Mouse (Mus musculus) MEL (cell line): ENCODE results near the gene 0610010K14Rik. TPM values are rescaled to one million over a fixed set of nuclear protein-coding genes. Genes with fewer than 3 reads are reported as not detected.

Experiments used
- DNase-seq: peaks from one replicate; pipeline ENCODE4 v3.0.0; 2011; ENCODE audit warnings: low read depth, low spot score
- H3K27ac ChIP-seq: 2 replicates; pipeline ENCODE4 v1.5.1; 2012; ENCODE audit warnings: low read depth, mild to moderate bottlenecking, control low read depth, low read length, moderate library complexity; ENCODE audit not compliant: control insufficient read depth
- H3K27me3 ChIP-seq, 2 experiments: fragments of 150-350 bp in 1 of 2; sonication (generic) in 1 of 2; 2 replicates each; pipeline ENCODE4 v1.6.1; 2012; ENCODE audit warnings: low read length in 2 of 2, mild to moderate bottlenecking in 2 of 2, improper control_type of control experiment in 1 of 2, moderate library complexity in 1 of 2; ENCODE audit not compliant: insufficient read depth in 2 of 2, control insufficient read depth in 1 of 2
- H3K36me3 ChIP-seq, 2 experiments: 2 replicates each; pipeline ENCODE4 v1.6.1; 2012 to 2014; ENCODE audit warnings: low read length in 2 of 2, improper control_type of control experiment in 1 of 2, inconsistent platforms in 1 of 2, mild to moderate bottlenecking in 1 of 2; ENCODE audit not compliant: insufficient read depth in 2 of 2, control insufficient read depth in 1 of 2
- H3K4me1 ChIP-seq, 2 experiments: fragments of 150-350 bp in 1 of 2; sonication (generic) in 1 of 2; 2 replicates each; pipeline ENCODE4 v1.6.1; 2012; ENCODE audit warnings: low read length in 2 of 2, improper control_type of control experiment in 1 of 2, mild to moderate bottlenecking in 1 of 2; ENCODE audit not compliant: insufficient read depth in 2 of 2, control insufficient read depth in 1 of 2
- H3K4me3 ChIP-seq, 2 experiments: fragments of 150-350 bp in 1 of 2; sonication (generic) in 1 of 2; 2 replicates each; pipeline ENCODE4 v1.5.1; 2012; ENCODE audit warnings: low read depth in 2 of 2, low read length in 2 of 2, mild to moderate bottlenecking in 2 of 2, moderate library complexity in 2 of 2, control low read depth in 1 of 2, improper control_type of control experiment in 1 of 2; ENCODE audit not compliant: control insufficient read depth in 1 of 2, insufficient read depth in 1 of 2
- H3K79me2 ChIP-seq: 2 replicates; pipeline ENCODE4 v1.6.1; 2012; ENCODE audit warnings: mild to moderate bottlenecking, low read length, moderate library complexity; ENCODE audit not compliant: control insufficient read depth, poor library complexity, insufficient read depth
- H3K9ac ChIP-seq: 2 replicates; pipeline ENCODE4 v1.6.1; 2012; ENCODE audit warnings: low read depth, mild to moderate bottlenecking, control low read depth, low read length, moderate library complexity; ENCODE audit not compliant: control insufficient read depth, poor library complexity, severe bottlenecking
- H3K9me3 ChIP-seq: fragments of 150-350 bp; sonication (generic); replicated peaks from 2 replicates; pipeline ENCODE4 v1.6.1; 2012; ENCODE audit warnings: mild to moderate bottlenecking, low read length, improper control_type of control experiment, moderate library complexity; ENCODE audit not compliant: insufficient read depth
- BHLHE40 ChIP-seq: IDR thresholded peaks from 2 replicates; pipeline ENCODE4 v1.6.1; 2012; ENCODE audit warnings: low read depth, mild to moderate bottlenecking, inconsistent platforms, low read length, improper control_type of control experiment, borderline replicate concordance
- CHD1 ChIP-seq: IDR thresholded peaks from 2 replicates; pipeline ENCODE4 v1.6.1; 2012; ENCODE audit warnings: low read depth, mild to moderate bottlenecking, inconsistent platforms, low read length, improper control_type of control experiment
- CHD2 ChIP-seq: IDR thresholded peaks from 2 replicates; pipeline ENCODE4 v1.6.1; 2011; ENCODE audit warnings: low read length, improper control_type of control experiment
- CTCF ChIP-seq, 3 experiments: IDR thresholded peaks in 2 of 3; conservative IDR thresholded peaks in 1 of 3; 2 replicates each; pipeline ENCODE4 v1.5.1; 2011 to 2012; ENCODE audit warnings: low read length in 3 of 3, low read depth in 2 of 3, mild to moderate bottlenecking in 2 of 3, improper control_type of control experiment in 1 of 3, inconsistent platforms in 1 of 3, mixed read lengths in 1 of 3, moderate library complexity in 1 of 3; ENCODE audit not compliant: control insufficient read depth in 1 of 3, insufficient read depth in 1 of 3, poor library complexity in 1 of 3, severe bottlenecking in 1 of 3
- ELF1 ChIP-seq: IDR thresholded peaks from 2 replicates; pipeline ENCODE4 v1.6.1; 2014; ENCODE audit warnings: low read depth, mild to moderate bottlenecking, inconsistent platforms, low read length, improper control_type of control experiment, moderate library complexity
- GABPA ChIP-seq: IDR thresholded peaks from 2 replicates; pipeline ENCODE4 v1.6.1; 2012; ENCODE audit warnings: low read depth, mild to moderate bottlenecking, inconsistent platforms, low read length, improper control_type of control experiment, moderate library complexity
- JUND ChIP-seq: IDR thresholded peaks from 2 replicates; pipeline ENCODE4 v1.6.1; 2011; ENCODE audit warnings: low read depth, mild to moderate bottlenecking, improper control_type of control experiment, low read length
- MAFK ChIP-seq: IDR thresholded peaks from 2 replicates; pipeline ENCODE4 v1.6.1; 2011; ENCODE audit warnings: low read depth, mild to moderate bottlenecking, low read length, improper control_type of control experiment, borderline replicate concordance
- MAZ ChIP-seq: IDR thresholded peaks from 2 replicates; pipeline ENCODE4 v1.6.1; 2012; ENCODE audit warnings: low read depth, mild to moderate bottlenecking, inconsistent platforms, low read length, improper control_type of control experiment
- MXI1 ChIP-seq: IDR thresholded peaks from 2 replicates; pipeline ENCODE4 v1.6.1; 2011; ENCODE audit warnings: mild to moderate bottlenecking, low read depth, low read length, improper control_type of control experiment
- MYB ChIP-seq: IDR thresholded peaks from 2 replicates; pipeline ENCODE4 v1.6.1; 2011; ENCODE audit warnings: mild to moderate bottlenecking, low read depth, low read length, improper control_type of control experiment
- POLR2AphosphoS5 ChIP-seq: IDR thresholded peaks from 2 replicates; pipeline ENCODE4 v1.6.1; 2012; ENCODE audit warnings: low read depth, borderline replicate concordance, mild to moderate bottlenecking, inconsistent platforms, low read length, moderate library complexity, mixed read lengths
- TBP ChIP-seq: IDR thresholded peaks from 2 replicates; pipeline ENCODE4 v1.8.0; 2011; ENCODE audit warnings: low read depth, low read length, improper control_type of control experiment
- TCF12 ChIP-seq: IDR thresholded peaks from 2 replicates; pipeline ENCODE4 v1.6.1; 2014; ENCODE audit warnings: low read depth, mild to moderate bottlenecking, inconsistent platforms, low read length, improper control_type of control experiment, moderate library complexity
- UBTF ChIP-seq: IDR thresholded peaks from 2 replicates; pipeline ENCODE4 v1.6.1; 2012; ENCODE audit warnings: low read depth, mild to moderate bottlenecking, inconsistent platforms, low read length, improper control_type of control experiment, moderate library complexity, borderline replicate concordance; ENCODE audit not compliant: insufficient read depth
- polyA plus RNA-seq, 2 experiments: library from polyadenylated mRNA; stranded (reverse) in 1 of 2; unstranded in 1 of 2; fragments of >175 nt in 1 of 2; fragments of >200 nt in 1 of 2; gene quantifications; 2 replicates each; pipeline versions ENCODE4 v1.2.1 to v1.2.4; 2012; ENCODE audit warnings: low replicate concordance in 2 of 2, low read depth in 1 of 2; ENCODE audit not compliant: insufficient read length in 2 of 2, insufficient read depth in 1 of 2, missing spikeins in 1 of 2
- total RNA-seq: library from RNA; depleted of rRNA; stranded (reverse); fragments of 300-350 nt; gene quantifications from 2 replicates; pipeline ENCODE4 v1.2.3, GENCODE M21; 2012

Gene 0610010K14Rik
- total and polyA plus RNA-seq, 3 experiments, result 60.4 to 189 TPM; not detected in 1

DNA sequence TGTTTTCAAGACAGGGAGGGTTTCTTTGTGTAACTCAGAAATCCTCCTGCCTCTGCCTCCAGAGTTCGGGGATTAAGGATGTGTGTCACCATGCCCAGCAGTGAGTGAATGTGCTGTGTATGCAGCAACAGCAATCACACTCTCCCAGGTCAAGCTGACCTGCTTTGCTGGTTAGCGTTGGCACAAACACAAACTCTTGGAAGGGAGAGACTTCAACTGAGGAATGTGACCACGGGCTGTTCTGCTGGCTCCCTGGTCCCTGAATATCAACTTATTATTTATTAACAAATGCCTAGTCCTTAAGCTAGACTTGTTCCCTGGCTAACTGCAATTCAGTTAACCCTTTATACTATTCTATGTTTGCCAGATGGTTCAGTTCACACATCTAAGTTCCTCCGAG is 46.0 kb upstream of the 0610010K14Rik start:
- Histone ChIP-seq H3K4me3 (no peak overlapping the region), H3K27ac (no peak overlapping the region), H3K9ac (no peak overlapping the region), H3K4me1 (peaks cover 0 to 3% of the 10 kb centered on the region in 2 experiments; a peak in 1 of 4 replicates), H3K36me3 (no peaks in the 10 kb centered on the region), H3K9me3 (no peaks in the 10 kb centered on the region), H3K79me2 (no peaks in the 10 kb centered on the region), H3K27me3 (peaks cover 12 to 13% of the 10 kb centered on the region in 2 experiments)
- no peak for TF ChIP-seq BHLHE40
- no peak for TF ChIP-seq MAFK
- no peak for TF ChIP-seq CHD2
- TF ChIP-seq UBTF, result no peak
- no peak for TF ChIP-seq CTCF (IDR thresholded peaks at IDR 0.05 in 2 of 3, conservative IDR thresholded peaks at IDR 0.05 in 1 of 3; ENCODE audit: control insufficient read depth in 1 of 3, insufficient read depth in 1 of 3, low read depth in 2 of 3, low read length in 3 of 3, poor library complexity in 1 of 3, severe bottlenecking in 1 of 3)
- TF ChIP-seq MXI1, result no peak
- no peak for TF ChIP-seq JUND
- no peak for TF ChIP-seq MYB
- no peak for TF ChIP-seq TBP
- TF ChIP-seq ELF1, result no peak
- no peak for TF ChIP-seq POLR2AphosphoS5
- no peak for TF ChIP-seq TCF12
- DNase-seq, result no peak

DNA sequence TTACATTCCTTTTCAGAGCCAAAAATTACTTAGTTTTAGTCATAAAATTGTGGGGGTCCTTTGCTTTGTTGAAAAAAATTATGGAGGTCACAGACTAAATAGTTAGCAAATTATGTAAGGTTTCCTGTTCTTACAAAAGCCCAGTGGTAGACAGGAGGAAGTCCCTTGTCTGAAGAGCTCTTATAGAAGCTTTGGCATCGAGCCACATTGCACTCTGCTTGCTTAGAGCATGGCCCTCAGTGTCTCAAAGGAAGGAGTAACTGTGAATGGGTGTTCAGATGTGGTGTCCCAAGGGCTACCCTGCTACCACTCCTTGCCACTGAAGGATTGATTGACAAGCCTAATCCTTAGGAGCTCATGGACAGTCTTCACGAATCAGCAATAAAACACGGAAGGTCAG is 42.7 kb upstream of the 0610010K14Rik start:
- Histone ChIP-seq H3K4me3 (no peak overlapping the region), H3K9ac (no peak overlapping the region)

DNA sequence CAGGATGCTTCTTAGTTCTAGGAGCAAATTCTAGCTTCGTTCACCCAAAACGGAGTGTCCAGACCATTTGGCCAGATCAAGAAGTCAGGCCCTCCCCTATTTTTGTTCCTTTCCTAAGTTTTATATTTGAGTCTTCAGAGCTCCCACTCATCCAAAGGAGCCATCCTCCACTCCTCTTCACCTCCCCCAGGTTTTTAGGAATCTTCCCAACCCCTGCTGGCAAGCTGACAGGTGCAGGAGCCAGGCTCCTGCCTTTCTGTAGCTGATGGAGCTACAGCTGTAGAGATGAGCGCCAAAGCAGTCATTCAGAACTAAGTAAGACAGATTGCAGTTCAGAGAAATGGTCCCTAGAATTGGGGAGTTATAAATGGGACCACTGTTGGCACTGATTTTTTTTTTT is 41.2 kb upstream of the 0610010K14Rik start:
- H3K4me1 ChIP-seq, result peaks cover 0 to 3% of the 10 kb centered on the region in 2 experiments; a peak in 1 of 4 replicates
- no peak overlapping the region for H3K9ac ChIP-seq
- DNase-seq, result no peak
- no peaks in the 10 kb centered on the region for H3K79me2 ChIP-seq
- peaks cover 9 to 11% of the 10 kb centered on the region in 2 experiments for H3K27me3 ChIP-seq
- H3K9me3 ChIP-seq, result no peaks in the 10 kb centered on the region
- no peaks in the 10 kb centered on the region for H3K36me3 ChIP-seq
- TF ChIP-seq GABPA, result no peak
- no peak for TF ChIP-seq MAZ
- no peak for TF ChIP-seq MXI1
- TF ChIP-seq MAFK, result no peak
- H3K27ac ChIP-seq, result no peak overlapping the region
- no peak overlapping the region for H3K4me3 ChIP-seq

More for the DNA sequence above, 42.7 kb upstream of the 0610010K14Rik start:
- Histone ChIP-seq H3K4me1 (peaks cover 0 to 3% of the 10 kb centered on the region in 2 experiments; a peak in 1 of 4 replicates), H3K36me3 (no peaks in the 10 kb centered on the region), H3K79me2 (no peaks in the 10 kb centered on the region), H3K9me3 (no peaks in the 10 kb centered on the region), H3K27me3 (peaks cover 13 to 14% of the 10 kb centered on the region in 2 experiments), H3K27ac (no peak overlapping the region)
- DNase-seq, result peak; percentile 84
- TF ChIP-seq CHD1, result no peak
- no peak for TF ChIP-seq JUND
